Mouse (Mus musculus): ENCODE measurements around the gene Olfr740. TPM values are rescaled to one million over a fixed set of nuclear protein-coding genes. Genes with fewer than 3 reads are reported as not detected.

The Olfr740 gene
- not detected for polyA plus RNA-seq (2017; shearing (Covaris generic))

GRCm38 (mm10) chr14:50445245-50445644 lies at the start of gene Olfr740:
Gene Olfr740 (plus strand): TSS chr14:50445545.

DNA sequence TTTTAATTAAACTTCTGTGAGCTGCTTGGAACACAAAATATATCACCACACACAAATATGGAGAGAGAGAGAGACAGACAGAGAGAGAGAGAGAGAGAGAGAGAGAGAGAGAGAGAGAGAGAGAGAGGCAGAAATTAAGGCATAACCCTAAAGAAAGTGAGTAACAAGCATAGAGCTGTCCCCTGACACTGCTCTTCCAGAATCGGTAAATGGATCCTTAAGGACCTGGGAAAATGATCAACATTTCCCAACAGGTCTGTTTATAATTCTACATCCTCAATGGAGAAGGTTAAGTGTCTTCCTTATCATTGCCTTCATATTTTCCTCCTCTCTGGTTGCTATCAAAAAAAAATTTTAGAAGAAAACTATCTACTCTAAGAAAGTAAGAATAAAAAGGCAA lies 38.1 kb upstream of the Olfr740 start, which contains the start of gene Olfr738:
TSS of gene Olfr738 (plus strand) at position 301 of the 400 bp plus-strand sequence.

GRCm38 (mm10) chr14:50418326-50418725 lies 27.0 kb upstream of the Olfr740 start, which contains the start of gene Olfr739:
Gene Olfr739 (plus strand): TSS chr14:50418626.

GRCm38 (mm10) chr14:50472438-50472837 lies 27.1 kb downstream of the Olfr740 start, which contains the start of gene Olfr741:
Gene Olfr741 (plus strand): TSS chr14:50472738.

DNA sequence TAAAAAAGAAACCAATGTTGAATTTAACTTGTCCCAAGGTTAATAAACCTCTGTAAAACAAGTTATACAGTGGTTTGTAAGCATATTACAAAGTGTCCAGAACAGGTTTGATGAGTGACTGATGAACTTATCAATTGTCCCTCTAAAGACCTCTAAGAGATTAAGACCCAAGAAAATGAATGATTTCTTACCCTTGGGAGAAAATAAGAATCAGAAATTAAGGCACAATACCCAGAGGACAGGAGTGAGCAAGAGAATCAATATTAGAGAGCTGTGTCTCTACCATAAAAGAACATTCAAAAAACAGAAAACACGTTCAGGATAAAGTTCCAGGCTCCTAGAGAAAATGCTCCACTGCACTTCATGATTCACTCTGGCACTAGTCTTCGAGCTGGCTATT lies 58.0 kb downstream of the Olfr740 start, which contains the start of gene Olfr742:
TSS of gene Olfr742 (plus strand) at position 301 of the 400 bp plus-strand sequence.

Other genes with a start within 250 kb of the Olfr740 start
- not detected for gene Olfr731, start 203.7 kb upstream of the Olfr740 start, polyA plus RNA-seq (2017; shearing (Covaris generic))
- not detected for gene Olfr732, start 161.3 kb upstream of the Olfr740 start, polyA plus RNA-seq (2017; shearing (Covaris generic))
- 0.15 TPM for gene Olfr733, start 144.0 kb upstream of the Olfr740 start, polyA plus RNA-seq (2017; shearing (Covaris generic))
- gene Olfr734, start 118.8 kb upstream of the Olfr740 start, polyA plus RNA-seq (2017; shearing (Covaris generic)) = not detected
- gene Olfr735, start 96.7 kb upstream of the Olfr740 start, polyA plus RNA-seq (2017; shearing (Covaris generic)) = not detected
- not detected for gene Tlr11, start 87.6 kb upstream of the Olfr740 start, polyA plus RNA-seq (2017; shearing (Covaris generic))
- not detected for gene Olfr736, start 64.4 kb upstream of the Olfr740 start, polyA plus RNA-seq (2017; shearing (Covaris generic))
- not detected for gene Olfr738, start 38.0 kb upstream of the Olfr740 start, polyA plus RNA-seq (2017; shearing (Covaris generic))
- not detected for gene Olfr739, start 26.9 kb upstream of the Olfr740 start, polyA plus RNA-seq (2017; shearing (Covaris generic))
- gene Olfr741, start 27.2 kb downstream of the Olfr740 start, polyA plus RNA-seq (2017; shearing (Covaris generic)) = 0.21 TPM
- gene Olfr742, start 58.1 kb downstream of the Olfr740 start, polyA plus RNA-seq (2017; shearing (Covaris generic)) = not detected
- gene Olfr743, start 76.3 kb downstream of the Olfr740 start, polyA plus RNA-seq (2017; shearing (Covaris generic)) = not detected
- gene Olfr744, start 169.3 kb downstream of the Olfr740 start, polyA plus RNA-seq (2017; shearing (Covaris generic)) = not detected
- not detected for gene Olfr745, start 193.8 kb downstream of the Olfr740 start, polyA plus RNA-seq (2017; shearing (Covaris generic))
- gene Olfr746, start 201.5 kb downstream of the Olfr740 start, polyA plus RNA-seq (2017; shearing (Covaris generic)) = not detected
- not detected for gene Olfr747, start 247.7 kb downstream of the Olfr740 start, polyA plus RNA-seq (2017; shearing (Covaris generic))

All from effector memory CD4-positive, alpha-beta T cell, adult 7 months (primary cell).